27 mouse cellular contexts compared by ENCODE assay signal in genomic region chr6:15465471-15465870, GRCm38 (mm10).
A peak's percentile ranks its signal among the peaks of the same experiment; 100 is the strongest.
DNase-seq lines count a peak whose midpoint lies in the region; ATAC-seq and TF ChIP-seq lines count a peak whose summit lies in the region.
"Had no signal": no experiment of that assay in that cellular context is flagged by ENCODE, and none has a peak within 500 bp of the region (broad histone marks: within the 10 kb centered on the region; RNA-seq: fewer than 3 reads in every experiment).

No protein-coding gene starts in this region.

- 74% methylated on average over 3 of the region's 3 CpGs for WGBS in kidney, embryonic 15.5 days
- WGBS in limb, embryonic 14.5 days, result 43% methylated on average over 3 of the region's 3 CpGs
- WGBS in thymus, adult 2 months, result 92% methylated on average over 3 of the region's 3 CpGs

- no peak overlapping the region for H3K4me2 ChIP-seq in kidney, embryonic 15.5 days
- no peak overlapping the region for H3K4me2 ChIP-seq in limb, embryonic 14.5 days (replicated peaks; ENCODE audit: low read depth, low read length, severe bottlenecking)
- H3K4me2 ChIP-seq: embryonic facial prominence, embryonic 12.5 days; embryonic facial prominence, embryonic 15.5 days; forebrain, embryonic 12.5 days; forebrain, embryonic 15.5 days; heart, embryonic 12.5 days; heart, embryonic 15.5 days; hindbrain, embryonic 13.5 days had no signal

- H3K4me3 ChIP-seq in kidney, embryonic 15.5 days (replicated peaks), result no peak overlapping the region
- no peak overlapping the region for H3K4me3 ChIP-seq in limb, embryonic 14.5 days (replicated peaks; ENCODE audit: low read length)
- H3K4me3 ChIP-seq in thymus, adult 2 months (ENCODE audit: control insufficient read depth, insufficient read depth, low read length), result no peak overlapping the region
- H3K4me3 ChIP-seq: embryonic facial prominence, embryonic 12.5 days; embryonic facial prominence, embryonic 15.5 days; forebrain, embryonic 12.5 days; forebrain, embryonic 15.5 days; heart, embryonic 12.5 days; heart, embryonic 15.5 days; hindbrain, embryonic 10.5 days; hindbrain, embryonic 13.5 days had no signal

- no peaks in the 10 kb centered on the region for H3K4me1 ChIP-seq in kidney, embryonic 15.5 days
- no peaks in the 10 kb centered on the region for H3K4me1 ChIP-seq in limb, embryonic 14.5 days (ENCODE audit: control insufficient read depth, insufficient read depth, low read length)
- no peaks in the 10 kb centered on the region for H3K4me1 ChIP-seq in thymus, adult 2 months (replicated peaks; ENCODE audit: control insufficient read depth, insufficient read depth, low read length)
- H3K4me1 ChIP-seq: embryonic facial prominence, embryonic 12.5 days; embryonic facial prominence, embryonic 15.5 days; forebrain, embryonic 12.5 days; forebrain, embryonic 15.5 days; heart, embryonic 12.5 days; heart, embryonic 15.5 days; hindbrain, embryonic 13.5 days had no signal

- TF ChIP-seq CTCF in thymus, adult 2 months (IDR thresholded peaks at IDR 0.05; ENCODE audit: borderline replicate concordance, control insufficient read depth, extremely low read depth, insufficient read depth, low read length, poor library complexity), result no peak

- DNase-seq in kidney, adult 9 months, result peak; percentile 14
- peak; percentile 62 for DNase-seq in fat pad, adult 2 months (ENCODE audit: extremely low read depth, low read depth, low spot score)
- DNase-seq in forelimb bud, embryonic 11.5 days (ENCODE audit: low read depth, low spot score), result peak; percentile 1
- DNase-seq in limb, embryonic 14.5 days (ENCODE audit: low spot score), result no peak
- no peak for DNase-seq in thymus, adult 2 months
- DNase-seq: adrenal gland, adult 2 months; adrenal gland, postnatal 14 days; cerebellum, adult 11 months; cerebellum, adult 2 months; cerebellum, adult 9-11 months; cerebellum, postnatal 25 days; gastrocnemius, postnatal 10 days; gastrocnemius, postnatal 36 days; heart, adult 18-20 months; heart, postnatal 10 days; heart, postnatal 36 days had no signal

- H3K9me3 ChIP-seq in kidney, embryonic 15.5 days (replicated peaks), result no peaks in the 10 kb centered on the region
- H3K9me3 ChIP-seq in limb, embryonic 14.5 days (ENCODE audit: control insufficient read depth, low read length), result no peaks in the 10 kb centered on the region
- H3K9me3 ChIP-seq: embryonic facial prominence, embryonic 12.5 days; embryonic facial prominence, embryonic 15.5 days; forebrain, embryonic 12.5 days; forebrain, embryonic 15.5 days; heart, embryonic 12.5 days; heart, embryonic 15.5 days; hindbrain, embryonic 10.5 days; hindbrain, embryonic 13.5 days had no signal

- no peak overlapping the region for H3K9ac ChIP-seq in kidney, embryonic 15.5 days
- H3K9ac ChIP-seq in limb, embryonic 14.5 days (ENCODE audit: low read depth, low read length, severe bottlenecking), result no peak overlapping the region
- H3K9ac ChIP-seq: embryonic facial prominence, embryonic 12.5 days; embryonic facial prominence, embryonic 15.5 days; forebrain, embryonic 12.5 days; forebrain, embryonic 15.5 days; heart, embryonic 12.5 days; heart, embryonic 15.5 days; hindbrain, embryonic 13.5 days had no signal

- H3K27me3 ChIP-seq in kidney, embryonic 15.5 days, result no peaks in the 10 kb centered on the region
- H3K27me3 ChIP-seq in limb, embryonic 14.5 days (ENCODE audit: control insufficient read depth, insufficient read depth, low read length), result no peaks in the 10 kb centered on the region
- H3K27me3 ChIP-seq in thymus, adult 2 months (ENCODE audit: control insufficient read depth, insufficient read depth, low read length), result no peaks in the 10 kb centered on the region
- H3K27me3 ChIP-seq: embryonic facial prominence, embryonic 12.5 days; embryonic facial prominence, embryonic 15.5 days; forebrain, embryonic 12.5 days; forebrain, embryonic 15.5 days; heart, embryonic 12.5 days; heart, embryonic 15.5 days; hindbrain, embryonic 13.5 days had no signal

- ATAC-seq in kidney, embryonic 15.5 days (replicated peaks; ENCODE audit: low FRiP score), result no peak
- ATAC-seq in limb, embryonic 14.5 days (ENCODE audit: low FRiP score, low read depth), result 0 out of 2 replicates have a peak, but pooled peaks have one; percentile 2
- ATAC-seq: CD4-positive, CD25-positive, alpha-beta regulatory T cell, adult 4 months; forebrain, embryonic 15.5 days; hindbrain, embryonic 16.5 days had no signal

- no peak for TF ChIP-seq POLR2A in limb, embryonic 14.5 days (IDR thresholded peaks at IDR 0.05; ENCODE audit: borderline replicate concordance, extremely low read depth, insufficient read depth, insufficient read length)
- no peak for TF ChIP-seq POLR2A in thymus, adult 2 months (IDR thresholded peaks at IDR 0.05; ENCODE audit: control insufficient read depth, extremely low read depth, insufficient read depth, low read length, poor library complexity)

- H3K27ac ChIP-seq in kidney, embryonic 15.5 days, result no peak overlapping the region
- H3K27ac ChIP-seq in limb, embryonic 14.5 days (replicated peaks; ENCODE audit: low read depth, low read length), result no peak overlapping the region
- no peak overlapping the region for H3K27ac ChIP-seq in thymus, adult 2 months (ENCODE audit: control insufficient read depth, insufficient read depth, low read length)
- H3K27ac ChIP-seq: embryonic facial prominence, embryonic 12.5 days; embryonic facial prominence, embryonic 15.5 days; forebrain, embryonic 12.5 days; forebrain, embryonic 15.5 days; heart, embryonic 15.5 days; hindbrain, embryonic 10.5 days; hindbrain, embryonic 13.5 days had no signal

- no peaks in the 10 kb centered on the region for H3K36me3 ChIP-seq in kidney, embryonic 15.5 days
- no peaks in the 10 kb centered on the region for H3K36me3 ChIP-seq in limb, embryonic 14.5 days (ENCODE audit: control insufficient read depth, insufficient read depth, low read length)
- H3K36me3 ChIP-seq in thymus, adult 2 months (ENCODE audit: control insufficient read depth, insufficient read depth, low read length), result no peaks in the 10 kb centered on the region
- H3K36me3 ChIP-seq: embryonic facial prominence, embryonic 12.5 days; embryonic facial prominence, embryonic 15.5 days; forebrain, embryonic 12.5 days; forebrain, embryonic 15.5 days; heart, embryonic 12.5 days; heart, embryonic 15.5 days; hindbrain, embryonic 10.5 days; hindbrain, embryonic 13.5 days had no signal

Comparison
In these comparisons a context has a peak if more than half of its experiments do, and no peak if none do; other contexts are left out.
1. DNase-seq: peak in kidney, adult 9 months (single experiment), fat pad, adult 2 months (single experiment) and forelimb bud, embryonic 11.5 days (single experiment); none in limb, embryonic 14.5 days (single experiment) and thymus, adult 2 months (single experiment).